Mouse (Mus musculus) embryonic facial prominence, embryonic 11.5 days (tissue): Measurements from ENCODE around the gene Gm20388. TPM values are rescaled to one million over a fixed set of nuclear protein-coding genes. Genes with fewer than 3 reads are reported as not detected.
A peak's percentile ranks its signal among the peaks of the same experiment; 100 is the strongest.
"Not testable (repeated sequence)": the region's sequence is repeated elsewhere in the genome, so short reads cannot be mapped to it uniquely, and the experiment has no call there.

ENCODE experiments used
- ATAC-seq: fragments of 200-750 bp; cut with Nextera tagmentation; replicated peaks from 2 replicates; pipeline ENCODE4 v1.8.0; 2017; ENCODE audit warnings: low read depth; ENCODE audit not compliant: insufficient number of reproducible peaks, low FRiP score, low TSS enrichment
- DNase-seq: peaks from one replicate; pipeline ENCODE4 v3.0.0-alpha.2; 2015; ENCODE audit warnings: low spot score
- H3K27ac ChIP-seq: fragments of 300-500 bp; sonication (generic); replicated peaks from 2 replicates; pipeline ENCODE4 v1.5.1; 2014; ENCODE audit warnings: mild to moderate bottlenecking, low read depth, low read length, control low read depth
- H3K27me3 ChIP-seq: fragments of 300-500 bp; sonication (generic); 2 replicates; pipeline ENCODE4 v1.6.1; 2014; ENCODE audit warnings: mild to moderate bottlenecking, low read length, moderate library complexity, mixed read lengths; ENCODE audit not compliant: control insufficient read depth, insufficient read depth
- H3K36me3 ChIP-seq: fragments of 300-500 bp; sonication (generic); replicated peaks from 2 replicates; pipeline ENCODE4 v1.6.1; 2014; ENCODE audit warnings: low read depth, mild to moderate bottlenecking, low read length, moderate library complexity, mixed read lengths; ENCODE audit not compliant: control insufficient read depth, insufficient read depth
- H3K4me1 ChIP-seq: fragments of 300-500 bp; sonication (generic); 2 replicates; pipeline ENCODE4 v1.6.1; 2014; ENCODE audit warnings: low read length, mixed read lengths; ENCODE audit not compliant: control insufficient read depth, insufficient read depth
- H3K4me2 ChIP-seq: fragments of 300-500 bp; sonication (generic); 2 replicates; pipeline ENCODE4 v1.6.1; 2014; ENCODE audit warnings: low read depth, mild to moderate bottlenecking, control low read depth, low read length, moderate library complexity
- H3K4me3 ChIP-seq: fragments of 300-500 bp; sonication (generic); 2 replicates; pipeline ENCODE4 v1.5.1; 2014; ENCODE audit warnings: low read depth, low read length, control low read depth
- H3K9ac ChIP-seq: fragments of 300-500 bp; sonication (generic); replicated peaks from 2 replicates; pipeline ENCODE4 v1.6.1; 2014; ENCODE audit warnings: mild to moderate bottlenecking, control low read depth, low read length
- H3K9me3 ChIP-seq: fragments of 300-500 bp; sonication (generic); replicated peaks from 2 replicates; pipeline ENCODE4 v1.6.1; 2016; ENCODE audit warnings: mild to moderate bottlenecking, low read length, inconsistent platforms, mixed read lengths; ENCODE audit not compliant: control insufficient read depth
- WGBS: fragments of 180-500 bp; shearing (Covaris S2); extraction: QIAGEN DNeasy Blood & Tissue Kit; methylation state at CpG from one replicate; pipeline ENCODE4 v1.1.7; 2014; 5-methylcytosine and 5-hydroxymethylcytosine counted together
- polyA plus RNA-seq: library from polyadenylated mRNA; unstranded; fragments of >200 nt; fragmentation: Nextera tagmentation; extraction: Ambion mirVana; gene quantifications from 2 replicates; pipeline ENCODE4 v1.2.1, GENCODE M21; 2014

Gene Gm20388
- polyA plus RNA-seq, 1 experiment from 2014 or later = 3.1 TPM

GRCm38 (mm10) chr8:122317918-122318475, 2407.4 kb downstream of the Gm20388 start:
- H3K27ac ChIP-seq = no peak overlapping the region
- no peaks in the 10 kb centered on the region for H3K36me3 ChIP-seq
- DNase-seq = no peak
- WGBS = 44% methylated on average over 8 of the region's 8 CpGs
- no peak overlapping the region for H3K9ac ChIP-seq
- H3K9me3 ChIP-seq = no peaks in the 10 kb centered on the region
- no peaks in the 10 kb centered on the region for H3K27me3 ChIP-seq
- ATAC-seq = no peak
- no peak overlapping the region for H3K4me2 ChIP-seq
- H3K4me3 ChIP-seq = no peak overlapping the region
- H3K4me1 ChIP-seq = no peaks in the 10 kb centered on the region; the same call in none of the 2 replicates

- no peak overlapping the region for H3K27ac ChIP-seq
- no peaks in the 10 kb centered on the region for H3K36me3 ChIP-seq
- no peaks in the 10 kb centered on the region for H3K27me3 ChIP-seq
- ATAC-seq (no peak), DNase-seq (no peak)
- no peak overlapping the region for H3K4me2 ChIP-seq
- H3K4me3 ChIP-seq = no peak overlapping the region
- 71% methylated on average over 11 of the region's 11 CpGs for WGBS
- H3K9ac ChIP-seq = no peak overlapping the region
- no peaks in the 10 kb centered on the region; the same call in none of the 2 replicates for H3K4me1 ChIP-seq
- H3K9me3 ChIP-seq = no peaks in the 10 kb centered on the region
Measured at GRCm38 (mm10) chr8:122319045-122319707, 2408.5 kb downstream of the Gm20388 start.

GRCm38 (mm10) chr8:122319708-122320075, 2409.1 kb downstream of the Gm20388 start:
- Histone ChIP-seq H3K27ac (no peak overlapping the region), H3K9ac (no peak overlapping the region), H3K4me1 (peaks cover 2% of the 10 kb centered on the region), H3K9me3 (no peaks in the 10 kb centered on the region), H3K4me3 (no peak overlapping the region), H3K36me3 (no peaks in the 10 kb centered on the region), H3K4me2 (no peak overlapping the region), H3K27me3 (no peaks in the 10 kb centered on the region)
- ATAC-seq = no peak
- DNase-seq = no peak
- 73% methylated on average over 7 of the region's 7 CpGs for WGBS

GRCm38 (mm10) chr8:122320541-122320940, 2409.9 kb downstream of the Gm20388 start:
- Histone ChIP-seq H3K4me2 (no peak overlapping the region), H3K36me3 (no peaks in the 10 kb centered on the region), H3K4me1 (peaks cover 2% of the 10 kb centered on the region), H3K27me3 (no peaks in the 10 kb centered on the region), H3K9me3 (no peaks in the 10 kb centered on the region), H3K27ac (no peak overlapping the region), H3K9ac (no peak overlapping the region), H3K4me3 (no peak overlapping the region)
- DNase-seq (no peak), ATAC-seq (no peak)
- WGBS = 23% methylated on average over 3 of the region's 3 CpGs

- no peaks in the 10 kb centered on the region for H3K36me3 ChIP-seq
- peaks cover 2% of the 10 kb centered on the region for H3K4me1 ChIP-seq
- no peak overlapping the region for H3K9ac ChIP-seq
- DNase-seq (no peak), ATAC-seq (no peak)
- H3K4me2 ChIP-seq = no peak overlapping the region
- no peak overlapping the region for H3K4me3 ChIP-seq
- no peak overlapping the region for H3K27ac ChIP-seq
- H3K27me3 ChIP-seq = no peaks in the 10 kb centered on the region
- no peaks in the 10 kb centered on the region for H3K9me3 ChIP-seq
- 58% methylated on average over 10 of the region's 10 CpGs for WGBS
Measured at GRCm38 (mm10) chr8:122321455-122321921, 2410.8 kb downstream of the Gm20388 start.

GRCm38 (mm10) chr8:122322126-122322525, 2411.5 kb downstream of the Gm20388 start:
- DNase-seq (no peak), ATAC-seq (no peak)
- 0 out of 2 replicates have a peak overlapping the region, but pooled peaks have one; percentile 1 for H3K27ac ChIP-seq
- H3K4me1 ChIP-seq = peaks cover 2% of the 10 kb centered on the region
- no peaks in the 10 kb centered on the region for H3K9me3 ChIP-seq
- no peak overlapping the region for H3K9ac ChIP-seq
- H3K4me2 ChIP-seq = no peak overlapping the region
- WGBS = 87% methylated on average over 7 of the region's 7 CpGs
- H3K4me3 ChIP-seq = no peak overlapping the region
- no peaks in the 10 kb centered on the region for H3K36me3 ChIP-seq
- H3K27me3 ChIP-seq = no peaks in the 10 kb centered on the region

GRCm38 (mm10) chr8:122322792-122323191, 2412.2 kb downstream of the Gm20388 start:
- DNase-seq = no peak
- no peak overlapping the region for H3K27ac ChIP-seq
- peaks cover 2% of the 10 kb centered on the region for H3K4me1 ChIP-seq
- H3K4me3 ChIP-seq = no peak overlapping the region
- no peaks in the 10 kb centered on the region for H3K36me3 ChIP-seq
- H3K9ac ChIP-seq = no peak overlapping the region
- H3K27me3 ChIP-seq = no peaks in the 10 kb centered on the region
- no peak for ATAC-seq
- H3K4me2 ChIP-seq = no peak overlapping the region
- H3K9me3 ChIP-seq = no peaks in the 10 kb centered on the region
- WGBS = 61% methylated on average over 11 of the region's 11 CpGs

- not testable (repeated sequence) for H3K9ac ChIP-seq, H3K4me2 ChIP-seq, H3K27ac ChIP-seq, H3K36me3 ChIP-seq, DNase-seq, ATAC-seq, H3K4me3 ChIP-seq, H3K27me3 ChIP-seq, H3K4me1 ChIP-seq, H3K9me3 ChIP-seq
- WGBS = 10% methylated on average over 13 of the region's 13 CpGs
Measured at GRCm38 (mm10) chr8:122323951-122324402, 2413.3 kb downstream of the Gm20388 start.
